Mouse (Mus musculus): ENCODE data around the gene Lax1.

Lax1 gene

DNA sequence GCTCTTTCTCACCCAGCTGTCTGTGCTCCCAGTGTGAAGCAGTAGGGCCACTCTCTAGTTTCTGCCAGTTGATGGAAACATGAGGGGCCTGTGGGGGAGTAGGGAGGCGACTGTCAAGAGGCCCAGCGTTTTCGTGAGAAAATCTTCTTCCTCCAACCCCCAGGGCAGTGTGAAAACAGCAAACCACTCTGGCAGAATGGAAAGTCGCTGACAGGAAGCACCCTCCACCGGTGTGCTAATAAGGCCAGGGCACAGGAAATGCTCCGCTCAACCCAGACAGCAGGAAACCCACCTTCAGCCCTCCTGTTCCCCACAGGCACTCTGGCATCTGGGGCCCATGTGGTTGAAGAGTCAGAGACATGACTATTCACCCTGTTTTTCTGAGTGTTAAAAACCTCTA lies at the start of gene Lax1:
TSS of gene Lax1 (minus strand) at position 212 of the 400 bp plus-strand sequence.
- peak; percentile 85 for DNase-seq (ENCODE audit: low read depth, low spot score)

DNA sequence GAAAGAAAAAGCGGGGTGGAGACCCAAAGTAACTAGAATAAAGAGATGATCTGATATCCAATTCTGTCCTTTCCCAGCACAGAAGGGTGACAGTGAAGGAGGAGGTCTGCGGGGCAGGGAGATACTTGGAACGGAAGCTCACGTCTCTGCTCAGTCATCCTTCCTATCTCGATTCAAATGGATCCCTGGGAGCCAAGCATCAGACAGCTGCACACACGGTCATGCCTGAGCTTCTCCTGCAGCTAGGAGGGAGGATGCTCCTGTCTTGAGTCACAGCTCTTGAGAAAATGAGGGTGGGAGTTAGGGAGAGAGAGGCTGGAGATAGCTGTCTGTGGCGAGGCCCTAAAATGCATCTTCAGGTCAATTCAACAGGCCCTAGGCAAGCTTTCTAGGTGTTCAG lies 46.8 kb upstream of the Lax1 start:
- DNase-seq (ENCODE audit: low read depth, low spot score) = no peak

DNA sequence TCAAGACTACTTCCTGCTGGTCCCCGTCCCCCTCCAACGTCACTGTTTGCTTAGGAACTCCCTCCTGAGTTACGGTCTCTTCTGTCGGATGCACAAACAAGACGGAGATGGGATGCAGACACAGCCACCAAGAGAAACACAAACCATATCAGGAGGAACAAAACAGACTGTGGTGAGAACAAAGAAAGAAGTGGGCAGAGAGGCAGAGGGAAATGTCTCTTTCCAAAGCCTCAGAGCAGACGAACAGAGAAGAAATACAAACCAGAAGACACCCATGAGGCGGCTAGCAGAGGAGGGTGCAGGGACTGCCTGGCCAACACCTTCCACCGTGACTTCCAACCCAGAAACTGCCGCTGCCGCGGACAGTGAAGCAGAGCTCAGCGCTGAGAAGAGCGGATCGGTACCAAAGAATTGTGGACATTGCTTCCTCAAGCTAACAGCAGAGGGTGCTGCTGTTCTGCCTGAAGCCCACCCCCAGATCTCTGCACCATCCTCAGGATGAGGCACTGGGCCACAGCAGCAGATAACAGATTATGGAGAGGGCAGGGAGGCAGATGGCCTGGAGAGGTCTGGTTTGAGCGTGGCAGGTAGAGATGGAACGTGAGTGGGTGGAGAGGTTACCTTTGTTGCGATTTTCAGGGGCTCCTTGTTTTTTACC lies 46.2 kb upstream of the Lax1 start:
- DNase-seq (ENCODE audit: low read depth, low spot score) = peak; percentile 69

DNA sequence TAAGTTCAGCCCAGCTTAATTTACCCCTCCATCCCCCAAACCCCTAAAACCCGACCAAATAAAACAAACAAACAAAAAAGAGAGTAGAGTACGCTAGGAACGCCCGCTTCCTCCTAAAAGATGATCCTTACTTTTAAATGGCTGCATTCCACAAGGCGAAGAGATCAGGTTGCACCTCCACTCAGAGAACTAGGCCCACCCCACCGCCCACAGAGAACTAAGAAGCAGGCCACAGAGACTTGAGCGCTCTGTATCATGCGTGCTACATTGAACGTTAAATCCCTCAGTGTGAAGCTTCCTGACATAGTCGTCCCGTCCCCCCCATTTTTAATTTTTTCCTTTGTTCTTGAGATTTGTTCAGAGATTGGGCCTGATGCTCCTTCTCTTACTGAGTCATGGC lies 42.9 kb upstream of the Lax1 start:
- no peak for DNase-seq (ENCODE audit: low read depth, low spot score)

DNA sequence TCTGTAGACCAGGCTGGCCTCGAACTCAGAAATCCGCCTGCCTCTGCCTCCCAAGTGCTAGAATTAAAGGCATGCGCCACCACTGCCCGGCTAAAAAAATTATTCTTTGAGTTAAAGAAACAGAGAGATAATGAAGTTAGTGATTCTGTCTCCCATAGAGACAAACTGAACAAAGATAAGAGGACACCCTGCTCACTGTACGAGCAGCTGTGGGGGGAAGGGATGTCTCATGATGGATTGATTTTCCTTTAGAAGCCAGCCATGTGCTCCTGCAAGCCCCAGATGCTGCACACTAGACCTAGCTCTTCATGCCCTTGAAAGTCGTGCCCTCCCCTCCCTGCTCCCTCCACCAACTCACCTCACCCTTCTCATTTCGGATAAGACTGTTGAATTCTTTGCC lies 38.4 kb upstream of the Lax1 start:
- no peak for DNase-seq (ENCODE audit: low read depth, low spot score)

DNA sequence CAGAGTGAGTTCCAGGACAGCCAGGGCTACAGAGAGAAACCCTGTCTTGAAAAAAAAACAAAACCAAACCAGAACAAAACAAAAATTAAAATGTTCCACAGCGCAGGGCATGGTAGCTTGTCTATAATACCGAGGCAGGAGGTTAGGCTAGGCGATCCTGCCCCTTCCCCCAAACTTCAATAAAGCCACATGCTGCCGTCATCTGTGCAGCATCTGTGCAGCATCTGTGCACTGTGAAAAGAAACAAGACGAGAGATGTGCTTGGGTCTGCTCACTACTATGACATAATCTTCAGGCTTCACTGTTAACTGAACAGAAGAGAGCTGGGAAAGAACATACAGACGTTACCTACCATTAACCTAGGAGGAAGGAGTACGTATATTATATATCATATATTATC lies 30.4 kb upstream of the Lax1 start:
- no peak for DNase-seq (ENCODE audit: low read depth, low spot score)

DNA sequence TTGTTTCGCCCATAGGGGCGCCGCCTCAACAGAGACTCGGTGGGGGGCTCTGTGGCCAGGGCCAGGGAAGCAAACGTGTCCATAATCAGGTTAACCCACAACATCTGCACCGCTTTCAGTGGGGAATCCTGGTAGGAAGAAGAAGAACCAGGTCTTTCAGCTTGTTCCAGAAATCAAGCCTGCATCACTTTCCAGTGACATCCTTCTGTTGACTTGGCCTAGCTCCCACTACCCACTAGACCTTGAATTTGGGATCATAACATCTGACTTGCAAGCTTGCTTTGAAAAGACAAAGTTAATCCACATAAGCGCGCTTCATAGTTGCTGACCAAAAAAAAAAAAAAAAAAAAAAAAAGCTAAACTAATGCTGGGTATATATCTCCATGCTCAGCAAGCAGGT lies 28.9 kb upstream of the Lax1 start:
- no peak for DNase-seq (ENCODE audit: low read depth, low spot score)

DNA sequence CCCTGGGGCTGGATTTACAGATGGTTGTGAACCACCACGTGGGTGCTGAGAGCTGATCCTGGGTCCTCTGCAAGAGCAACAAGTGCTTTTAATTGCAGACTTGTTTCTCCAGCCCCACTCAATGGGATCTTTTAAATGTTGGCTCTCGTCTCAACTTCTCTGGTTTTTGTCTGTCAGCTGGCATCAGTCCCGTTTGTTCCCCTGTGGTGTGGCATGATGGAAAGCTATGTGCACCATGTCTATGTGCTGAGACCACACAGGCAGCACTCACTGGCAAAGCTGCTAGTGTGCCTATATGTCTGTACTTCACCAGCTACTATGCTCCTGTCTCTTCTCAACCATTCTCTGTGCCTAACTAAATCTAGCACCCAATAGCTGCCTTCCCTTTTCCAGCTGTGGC lies 28.4 kb upstream of the Lax1 start:
- no peak for DNase-seq (ENCODE audit: low read depth, low spot score)

DNA sequence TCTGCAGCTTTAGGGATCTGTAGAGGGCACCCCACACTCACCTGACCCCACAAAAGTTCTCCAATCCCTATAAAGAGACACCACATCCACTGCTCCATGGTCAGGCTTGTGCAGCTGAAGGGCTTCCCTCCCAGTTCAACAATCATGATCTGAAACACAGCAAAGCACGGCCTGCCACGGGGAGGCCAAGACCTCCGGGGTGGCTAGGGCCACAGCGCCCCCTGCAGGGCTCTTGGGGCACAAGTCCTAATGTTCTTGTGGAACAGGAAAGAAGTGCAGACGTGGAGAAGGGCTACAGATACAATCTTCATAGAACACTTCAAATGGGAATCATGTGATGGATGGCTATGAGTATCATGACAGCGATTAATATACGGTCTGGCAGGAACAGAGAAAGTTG lies 26.6 kb upstream of the Lax1 start:
- peak; percentile 81 for DNase-seq (ENCODE audit: low read depth, low spot score)

DNA sequence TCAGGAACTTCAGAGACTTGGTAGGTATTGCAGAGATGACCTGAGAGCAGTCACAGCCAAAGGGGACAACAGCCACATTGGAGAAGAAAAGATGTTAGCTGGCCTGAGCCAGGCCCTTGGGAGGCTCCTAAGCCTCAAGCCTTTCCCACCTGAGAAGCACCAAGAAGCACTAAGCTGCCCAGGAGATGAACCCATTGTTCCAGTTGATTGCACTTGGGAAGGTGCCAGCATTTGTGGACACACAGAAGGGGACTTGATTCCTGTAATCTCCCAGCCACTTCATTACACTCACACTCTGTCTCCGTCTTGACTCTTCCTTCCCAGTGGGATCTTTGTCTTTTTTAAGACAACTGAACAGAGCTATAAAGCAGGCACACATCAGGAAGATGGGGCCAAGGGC lies 25.3 kb upstream of the Lax1 start:
- DNase-seq (ENCODE audit: low read depth, low spot score) = no peak

DNA sequence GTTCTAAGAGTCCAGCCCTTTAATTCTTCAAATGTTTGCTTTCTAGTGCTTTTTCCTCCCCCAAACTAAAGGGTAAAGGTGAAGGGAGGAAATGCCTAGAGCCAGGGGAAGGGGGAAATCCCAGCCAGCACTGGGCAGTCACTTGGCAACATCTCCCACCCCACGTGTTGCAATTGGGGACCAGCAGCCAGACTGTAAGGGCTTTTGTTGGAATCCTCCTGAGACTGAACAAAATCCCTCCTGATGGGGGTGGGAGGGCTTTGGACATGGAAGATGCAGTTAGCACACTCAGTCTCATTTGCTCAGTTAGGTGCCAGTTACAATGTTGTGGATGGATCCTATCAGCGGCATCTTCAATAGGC lies 23.1 kb upstream of the Lax1 start:
- no peak for DNase-seq (ENCODE audit: low read depth, low spot score)

DNA sequence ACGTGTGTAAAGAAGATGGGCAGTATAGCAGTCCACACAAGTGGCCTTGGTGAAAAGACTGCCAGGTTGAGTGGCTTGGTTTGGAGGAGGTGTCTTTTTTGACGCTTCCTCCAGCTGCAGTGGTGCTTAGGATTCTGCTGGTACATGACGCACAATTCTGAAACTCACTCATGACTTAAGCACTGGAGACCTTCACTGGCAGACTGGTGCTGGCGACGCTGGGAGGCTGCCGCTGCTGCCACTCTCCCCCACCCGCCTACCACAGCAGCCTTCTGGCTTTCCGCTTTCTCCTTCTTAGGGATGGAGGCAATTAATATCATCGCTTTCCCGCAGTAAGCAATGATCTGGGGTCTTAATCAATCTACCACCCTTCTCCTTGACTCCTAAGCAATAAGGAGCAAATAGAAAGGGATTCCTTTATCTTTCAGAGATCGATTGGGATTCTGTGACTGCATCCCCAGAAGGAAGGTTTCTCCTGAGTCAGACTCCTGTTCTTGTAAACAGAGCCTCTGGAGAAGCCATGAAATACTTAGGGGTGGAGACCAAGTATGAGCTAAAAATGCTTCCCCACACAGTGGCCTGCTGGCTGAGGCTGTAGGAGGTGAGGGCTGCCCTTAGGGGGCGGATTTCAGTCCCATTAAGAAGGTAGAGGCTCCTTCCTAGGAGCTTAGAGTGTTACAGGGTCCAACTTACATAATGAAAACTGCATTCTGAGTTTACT lies 22.5 kb upstream of the Lax1 start:
- no peak for DNase-seq (ENCODE audit: low read depth, low spot score)

DNA sequence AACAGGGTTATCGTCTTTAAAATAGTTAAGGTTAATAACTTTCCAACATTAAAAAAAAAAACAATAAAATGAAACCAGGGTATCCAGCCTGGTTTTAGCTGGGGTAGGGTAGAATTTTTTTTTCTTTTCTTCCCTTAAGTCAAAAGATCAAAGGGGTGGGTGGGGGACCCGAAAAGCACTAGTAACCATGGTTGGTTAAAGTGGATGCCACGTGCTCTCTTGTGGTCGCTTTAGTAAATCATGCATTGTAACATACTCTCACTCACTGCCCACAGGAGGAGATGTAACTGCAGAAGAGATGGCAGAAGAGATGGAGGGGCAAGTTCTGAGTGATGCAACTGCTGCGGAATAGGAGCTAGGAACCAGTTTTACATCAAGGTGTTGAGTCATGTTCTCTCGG lies 21.5 kb upstream of the Lax1 start:
- DNase-seq (ENCODE audit: low read depth, low spot score) = peak; percentile 52

DNA sequence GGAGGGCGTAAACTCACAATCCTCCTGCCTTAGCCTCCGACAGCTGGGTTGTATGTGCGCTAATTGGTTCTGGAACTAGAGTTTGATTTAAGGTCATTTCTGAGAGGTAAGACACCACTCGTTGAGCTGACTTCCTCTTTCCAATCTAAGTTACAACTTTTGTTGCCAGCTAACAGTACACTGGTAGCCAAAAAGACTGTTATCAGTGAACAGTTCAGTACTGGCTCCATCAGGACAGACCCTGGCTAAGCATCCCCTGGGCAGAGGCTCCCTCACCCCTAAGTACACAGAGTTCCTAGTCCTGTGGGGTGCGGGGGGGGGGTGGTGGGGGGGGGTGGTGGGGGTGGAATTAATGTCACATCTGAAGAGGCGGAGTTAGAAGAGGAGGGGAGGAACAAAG lies 21.0 kb upstream of the Lax1 start:
- no peak for DNase-seq (ENCODE audit: low read depth, low spot score)

DNA sequence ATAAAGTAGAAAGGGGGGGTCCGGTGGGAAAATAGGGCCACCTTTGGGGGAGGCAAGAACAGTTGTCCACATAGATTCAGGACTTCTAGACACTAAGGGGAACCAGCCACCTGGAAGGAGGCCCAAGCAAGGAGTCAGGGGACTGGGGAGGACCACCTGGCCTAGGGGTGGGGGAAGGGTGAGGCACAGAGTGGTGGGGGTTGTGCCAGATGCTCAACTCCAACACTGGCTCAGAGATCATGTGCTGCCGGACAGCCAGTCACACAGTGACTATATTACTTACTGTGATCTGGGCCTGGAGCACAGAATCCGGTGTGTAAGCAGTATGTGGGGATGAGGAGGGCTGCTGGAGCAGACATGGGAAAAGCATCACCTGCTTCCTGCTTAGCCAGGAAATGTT lies 19.4 kb upstream of the Lax1 start:
- DNase-seq (ENCODE audit: low read depth, low spot score) = no peak

DNA sequence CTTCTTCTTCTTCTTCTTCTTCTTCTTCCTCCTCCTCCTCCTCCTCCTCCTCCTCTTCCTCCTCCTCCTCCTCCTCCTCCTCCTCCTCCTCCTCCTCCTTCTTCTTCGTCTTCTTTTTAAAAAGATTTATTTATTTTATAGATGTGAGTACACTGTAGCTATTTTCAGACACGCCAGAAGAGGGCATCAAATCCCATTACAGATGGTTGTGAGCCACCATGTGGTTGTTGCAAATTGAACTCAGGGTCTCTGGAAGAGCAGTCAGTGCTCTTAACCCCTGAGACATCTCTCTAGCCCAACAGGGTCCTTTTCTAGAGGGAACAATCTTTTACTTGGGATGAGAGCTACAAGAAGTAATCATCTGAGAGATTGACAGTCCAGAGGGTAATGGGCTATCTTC lies 11.9 kb upstream of the Lax1 start:
- DNase-seq (ENCODE audit: low read depth, low spot score) = peak; percentile 46

DNA sequence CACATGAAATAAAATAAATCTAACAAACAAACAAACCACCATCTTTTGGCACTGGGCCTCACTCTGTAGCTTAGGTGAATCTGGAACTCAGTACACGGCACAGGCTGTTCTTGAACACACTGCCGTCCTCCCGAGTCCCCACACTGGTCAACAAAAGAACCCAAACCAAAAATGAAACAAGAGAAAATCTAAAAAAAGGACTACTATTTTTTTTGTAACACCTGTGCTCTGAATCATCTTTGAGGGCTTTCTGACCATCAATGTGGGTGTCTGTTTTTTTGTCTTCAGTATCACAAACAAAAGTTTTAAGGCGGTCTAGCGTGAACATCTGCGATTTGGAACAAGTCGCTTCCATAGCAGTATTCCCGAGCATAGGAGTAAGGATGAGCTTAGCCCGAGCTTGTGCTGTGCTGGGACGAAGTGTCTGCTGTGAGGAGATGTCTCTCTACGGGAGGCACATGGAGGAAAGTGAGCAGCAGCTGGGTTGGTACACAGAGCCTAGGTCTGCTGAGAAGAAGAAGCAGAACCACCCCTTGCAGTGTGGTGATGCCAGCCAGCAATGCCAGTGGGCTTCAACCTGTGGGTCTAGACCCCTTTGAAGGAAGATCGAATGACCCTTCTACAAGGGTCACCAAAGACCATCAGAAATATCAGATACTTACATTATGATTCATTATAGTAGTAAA lies 8.2 kb upstream of the Lax1 start:
- DNase-seq (ENCODE audit: low read depth, low spot score) = no peak

DNA sequence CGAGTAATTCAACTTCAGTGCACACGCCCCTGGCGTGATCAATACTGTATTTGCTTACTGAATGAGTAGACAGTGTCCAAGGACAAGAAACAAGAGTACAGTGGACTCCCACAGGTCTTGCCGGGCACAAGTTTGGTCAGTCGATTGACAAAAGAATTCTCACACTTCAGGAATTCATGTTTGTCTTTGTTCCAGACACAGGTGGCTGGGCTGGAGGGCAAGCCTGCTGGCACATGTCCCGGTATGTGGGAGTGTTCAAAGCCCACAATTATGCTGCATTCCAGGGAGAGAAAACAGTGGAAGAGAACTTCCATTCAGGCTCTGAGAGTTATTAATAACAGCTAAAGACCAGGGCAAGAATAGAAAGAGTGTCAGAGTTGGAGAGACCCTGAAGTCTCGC lies 6.0 kb upstream of the Lax1 start:
- DNase-seq (ENCODE audit: low read depth, low spot score) = no peak

DNA sequence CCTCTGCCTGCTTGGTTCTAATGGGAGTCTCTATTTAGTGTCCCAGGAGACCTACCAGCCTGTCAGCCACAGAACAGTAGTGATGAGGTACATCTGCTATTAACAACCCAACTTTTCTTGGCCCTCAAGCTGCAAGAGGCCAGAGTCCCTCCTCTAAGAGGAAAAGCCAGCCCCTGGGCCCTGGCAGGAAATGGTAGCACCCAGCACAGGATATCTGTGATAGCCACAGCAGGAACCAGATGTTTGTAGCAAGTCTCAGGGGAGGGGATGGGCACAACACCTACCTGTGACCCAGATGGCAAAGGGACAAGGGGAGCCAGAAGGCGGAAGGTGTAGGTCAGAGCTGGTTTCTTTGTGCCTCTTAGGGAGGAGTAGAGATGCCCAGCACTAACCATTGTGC lies 5.0 kb upstream of the Lax1 start:
- peak; percentile 47 for DNase-seq (ENCODE audit: low read depth, low spot score)

DNA sequence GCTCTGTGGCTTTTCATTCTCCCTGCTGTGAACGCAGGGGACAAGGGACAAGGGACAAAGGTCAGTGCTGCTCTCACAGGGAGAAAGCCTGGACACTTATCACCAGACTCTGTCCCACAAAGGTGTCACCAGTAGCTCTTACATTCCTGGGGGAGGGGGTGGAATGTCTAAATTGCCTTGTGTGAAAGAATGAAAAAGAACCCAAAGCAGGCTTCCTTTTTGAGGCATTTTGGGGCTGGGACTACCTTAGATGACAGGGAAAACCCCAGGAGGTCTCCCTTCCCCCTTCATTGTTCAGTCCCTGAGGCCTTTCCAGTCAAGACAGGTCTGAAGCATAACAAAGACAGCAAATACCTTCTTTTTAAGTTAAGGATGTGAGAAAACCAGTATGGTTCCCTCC lies 4.4 kb upstream of the Lax1 start:
- DNase-seq (ENCODE audit: low read depth, low spot score) = peak; percentile 26

DNA sequence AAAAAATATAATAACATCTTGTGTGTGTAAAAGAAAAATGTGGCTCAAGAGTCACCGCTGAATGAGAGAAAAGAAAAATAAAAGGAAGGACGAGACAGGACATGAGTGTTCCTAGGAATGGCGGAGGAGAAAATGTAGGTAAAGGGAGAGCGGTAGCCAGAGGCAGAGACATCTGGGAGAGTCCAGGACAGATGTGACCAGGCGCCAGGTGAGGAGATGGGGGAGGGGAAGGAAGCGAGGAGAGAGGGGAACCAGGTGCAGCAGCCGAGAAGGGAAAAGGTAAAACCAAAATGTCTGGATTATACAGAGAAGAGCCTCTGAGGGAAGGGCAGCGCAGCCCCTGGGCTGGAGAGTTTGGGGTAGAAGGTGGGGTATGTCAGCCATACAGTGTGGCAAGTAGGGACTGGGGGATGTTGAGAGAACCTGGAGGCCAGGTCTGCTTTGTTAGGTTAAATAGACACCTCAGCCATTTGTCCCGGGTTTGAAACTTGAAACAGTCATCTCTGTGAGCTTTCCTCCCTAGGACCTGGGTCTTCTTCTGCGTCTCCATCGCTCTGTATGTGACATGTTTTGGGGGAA lies 3.7 kb upstream of the Lax1 start:
- DNase-seq (ENCODE audit: low read depth, low spot score) = no peak

DNA sequence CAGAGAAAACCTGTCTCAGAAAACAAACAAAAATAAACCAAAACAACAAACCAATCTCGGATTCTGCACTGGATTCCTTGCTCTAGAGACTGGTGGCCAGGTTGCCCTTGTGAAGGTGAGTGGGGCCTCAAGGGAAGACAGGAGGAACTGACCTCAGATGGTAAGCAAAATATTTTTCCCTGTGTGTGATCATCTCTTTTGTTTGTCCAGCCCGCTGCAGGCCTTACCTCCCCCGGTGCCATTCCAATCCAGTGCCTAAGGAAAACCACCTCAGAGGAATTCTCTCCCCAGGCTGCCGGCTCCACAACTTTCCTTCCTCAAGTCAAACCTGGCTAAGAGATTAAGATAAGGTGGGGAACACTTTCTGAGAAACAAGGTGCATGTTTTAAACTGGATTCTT lies 2.3 kb upstream of the Lax1 start:
- DNase-seq (ENCODE audit: low read depth, low spot score) = no peak

DNA sequence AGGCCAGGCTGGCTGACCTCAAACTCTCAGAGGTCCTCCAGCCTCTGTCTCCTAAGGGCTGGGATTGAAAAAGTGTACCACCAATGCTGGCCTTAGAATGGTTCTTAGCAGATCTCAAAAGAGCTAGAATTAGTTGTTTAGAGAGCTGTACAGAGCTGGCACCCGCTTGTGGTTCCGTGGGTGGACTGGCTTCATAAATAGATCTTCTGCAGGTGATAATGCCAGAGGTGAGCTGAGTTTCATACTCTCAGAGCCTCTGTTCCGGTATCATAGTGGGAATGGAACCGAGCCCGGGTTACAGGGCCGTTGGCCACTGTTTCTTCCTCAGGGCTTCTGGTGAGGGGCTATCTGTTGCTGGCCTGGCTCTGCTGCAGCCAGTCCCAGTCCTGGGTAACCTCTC lies 1.1 kb upstream of the Lax1 start:
- peak; percentile 46 for DNase-seq (ENCODE audit: low read depth, low spot score)
